Mouse (Mus musculus) urinary bladder, postnatal 14 days (tissue): Measurements from ENCODE around the gene Rbm38.

Experiments used
- DNase-seq: peaks from one replicate; pipeline ENCODE4 v3.0.0; 2021; ENCODE audit warnings: low spot score

Rbm38 gene

GRCm38 (mm10) chr2:173014741-173015287 lies 5.5 kb upstream of the Rbm38 start:
- DNase-seq = no peak

GRCm38 (mm10) chr2:173017940-173018339 lies 2.4 kb upstream of the Rbm38 start:
- no peak for DNase-seq

GRCm38 (mm10) chr2:173018618-173019017 lies 1.7 kb upstream of the Rbm38 start:
- DNase-seq = no peak

GRCm38 (mm10) chr2:173019322-173019721 lies 976 bp upstream of the Rbm38 start:
- no peak for DNase-seq

GRCm38 (mm10) chr2:173019790-173020189 lies 508 bp upstream of the Rbm38 start:
- DNase-seq = peak; percentile 92

- peak; percentile 94 for DNase-seq
These were observed 1.3 kb downstream of the Rbm38 start for GRCm38 (mm10) chr2:173021633-173022055.

- peak; percentile 20 for DNase-seq
These were observed 1.9 kb downstream of the Rbm38 start for GRCm38 (mm10) chr2:173022056-173022681.

GRCm38 (mm10) chr2:173022813-173023212 lies 2.5 kb downstream of the Rbm38 start:
- DNase-seq = no peak

GRCm38 (mm10) chr2:173023371-173023851 lies 3.1 kb downstream of the Rbm38 start:
- DNase-seq = no peak

- DNase-seq = no peak
These were observed 3.7 kb downstream of the Rbm38 start for GRCm38 (mm10) chr2:173023966-173024365.

GRCm38 (mm10) chr2:173024392-173024791 lies 4.1 kb downstream of the Rbm38 start:
- no peak for DNase-seq

- peak; percentile 19 for DNase-seq
These were observed 4.6 kb downstream of the Rbm38 start for GRCm38 (mm10) chr2:173024938-173025337.

- no peak for DNase-seq
These were observed 6.0 kb downstream of the Rbm38 start for GRCm38 (mm10) chr2:173026286-173026685.

- DNase-seq = no peak
These were observed 6.4 kb downstream of the Rbm38 start for GRCm38 (mm10) chr2:173026688-173027131.

- no peak for DNase-seq
These were observed 7.0 kb downstream of the Rbm38 start for GRCm38 (mm10) chr2:173027169-173027823.

GRCm38 (mm10) chr2:173027824-173028495 lies 7.7 kb downstream of the Rbm38 start:
- DNase-seq = no peak

GRCm38 (mm10) chr2:173028508-173029031 lies 8.3 kb downstream of the Rbm38 start:
- no peak for DNase-seq

- no peak for DNase-seq
These were observed 10.5 kb downstream of the Rbm38 start for GRCm38 (mm10) chr2:173030591-173031338.

GRCm38 (mm10) chr2:173033531-173033930 lies 13.2 kb downstream of the Rbm38 start:
- DNase-seq = no peak

GRCm38 (mm10) chr2:173034998-173035397 lies 14.7 kb downstream of the Rbm38 start:
- DNase-seq = no peak

GRCm38 (mm10) chr2:173035653-173036052 lies 15.4 kb downstream of the Rbm38 start:
- DNase-seq = no peak

- no peak for DNase-seq
These were observed 15.8 kb downstream of the Rbm38 start for GRCm38 (mm10) chr2:173036055-173036454.
